Mouse (Mus musculus) neural tube, embryonic 12.5 days (tissue): ENCODE results near the gene Spint4. TPM values are rescaled to one million over a fixed set of nuclear protein-coding genes. Genes with fewer than 3 reads are reported as not detected.
"Not testable (repeated sequence)": the region's sequence is repeated elsewhere in the genome, so short reads cannot be mapped to it uniquely, and the experiment has no call there.

Source experiments
- ATAC-seq: fragments of 200-750 bp; cut with Nextera tagmentation; 2 replicates; pipeline ENCODE4 v1.8.0; 2017; ENCODE audit warnings: low read depth, mild to moderate bottlenecking, moderate TSS enrichment, moderate library complexity; ENCODE audit not compliant: low FRiP score
- H3K27ac ChIP-seq: fragments of 300-500 bp; sonication (generic); 2 replicates; pipeline ENCODE4 v1.5.1; 2016
- H3K27me3 ChIP-seq: fragments of 300-500 bp; sonication (generic); replicated peaks from 2 replicates; pipeline ENCODE4 v1.6.1; 2016; ENCODE audit warnings: mild to moderate bottlenecking
- H3K36me3 ChIP-seq: fragments of 300-500 bp; sonication (generic); 2 replicates; pipeline ENCODE4 v1.6.1; 2016; ENCODE audit warnings: mild to moderate bottlenecking
- H3K4me1 ChIP-seq: fragments of 300-500 bp; sonication (generic); 2 replicates; pipeline ENCODE4 v1.6.1; 2016
- H3K4me2 ChIP-seq: fragments of 300-500 bp; sonication (generic); replicated peaks from 2 replicates; pipeline ENCODE4 v1.6.1; 2016; ENCODE audit warnings: mild to moderate bottlenecking
- H3K4me3 ChIP-seq: fragments of 300-500 bp; sonication (generic); 2 replicates; pipeline ENCODE4 v1.5.1; 2016
- H3K9ac ChIP-seq: fragments of 300-500 bp; sonication (generic); 2 replicates; pipeline ENCODE4 v1.6.1; 2016; ENCODE audit warnings: mild to moderate bottlenecking
- H3K9me3 ChIP-seq: fragments of 300-500 bp; sonication (generic); 2 replicates; pipeline ENCODE4 v1.6.1; 2016; ENCODE audit warnings: mild to moderate bottlenecking
- WGBS: fragments of 180-500 bp; shearing (Covaris S2); methylation state at CpG from one replicate; pipeline ENCODE4 v1.1.7; 2016; 5-methylcytosine and 5-hydroxymethylcytosine counted together
- polyA plus RNA-seq: library from polyadenylated mRNA; unstranded; fragments of >200 nt; fragmentation: Nextera tagmentation; extraction: Ambion mirVana; gene quantifications from 2 replicates; pipeline ENCODE4 v1.2.1, GENCODE M21; 2016

Spint4 gene
- polyA plus RNA-seq, 1 experiment from 2014 or later, result not detected

- Histone ChIP-seq H3K36me3 (no peaks in the 10 kb centered on the region), H3K27ac (no peak overlapping the region), H3K9me3 (no peaks in the 10 kb centered on the region), H3K4me2 (no peak overlapping the region), H3K9ac (no peak overlapping the region), H3K4me3 (no peak overlapping the region), H3K4me1 (no peaks in the 10 kb centered on the region), H3K27me3 (no peaks in the 10 kb centered on the region)
- 85% methylated on average over 5 of the region's 5 CpGs for WGBS
- ATAC-seq, result no peak
Measured at GRCm38 (mm10) chr2:164700959-164701358, 2.7 kb downstream of the Spint4 start.

GRCm38 (mm10) chr2:164701761-164702160 is 3.5 kb downstream of the Spint4 start:
- Histone ChIP-seq H3K4me1 (no peaks in the 10 kb centered on the region), H3K27ac (no peak overlapping the region), H3K9me3 (no peaks in the 10 kb centered on the region), H3K4me3 (no peak overlapping the region), H3K4me2 (no peak overlapping the region), H3K9ac (no peak overlapping the region), H3K27me3 (no peaks in the 10 kb centered on the region), H3K36me3 (no peaks in the 10 kb centered on the region)
- WGBS, result 89% methylated on average over 5 of the region's 5 CpGs
- no peak for ATAC-seq

- no peak for ATAC-seq
- H3K4me2 ChIP-seq, result no peak overlapping the region
- no peaks in the 10 kb centered on the region for H3K9me3 ChIP-seq
- no peaks in the 10 kb centered on the region for H3K4me1 ChIP-seq
- H3K27ac ChIP-seq, result no peak overlapping the region
- no peak overlapping the region for H3K9ac ChIP-seq
- WGBS, result 84% methylated on average over 5 of the region's 5 CpGs
- no peaks in the 10 kb centered on the region for H3K36me3 ChIP-seq
- no peaks in the 10 kb centered on the region for H3K27me3 ChIP-seq
- no peak overlapping the region for H3K4me3 ChIP-seq
Measured at GRCm38 (mm10) chr2:164704235-164704634, 5.9 kb downstream of the Spint4 start.

GRCm38 (mm10) chr2:164705328-164705727 is 7.0 kb downstream of the Spint4 start:
- ATAC-seq, result no peak
- Histone ChIP-seq H3K27me3 (no peaks in the 10 kb centered on the region), H3K27ac (no peak overlapping the region), H3K4me3 (no peak overlapping the region), H3K9me3 (no peaks in the 10 kb centered on the region), H3K4me2 (no peak overlapping the region), H3K36me3 (no peaks in the 10 kb centered on the region), H3K9ac (no peak overlapping the region), H3K4me1 (no peaks in the 10 kb centered on the region)
- 92% methylated on average over 6 of the region's 6 CpGs for WGBS

GRCm38 (mm10) chr2:164705991-164706390 is 7.7 kb downstream of the Spint4 start:
- Histone ChIP-seq H3K27ac (no peak overlapping the region), H3K4me1 (no peaks in the 10 kb centered on the region), H3K9ac (no peak overlapping the region), H3K36me3 (no peaks in the 10 kb centered on the region), H3K9me3 (no peaks in the 10 kb centered on the region), H3K4me3 (no peak overlapping the region), H3K27me3 (no peaks in the 10 kb centered on the region), H3K4me2 (no peak overlapping the region)
- WGBS, result 91% methylated on average over 14 of the region's 14 CpGs
- no peak for ATAC-seq

GRCm38 (mm10) chr2:164715005-164715404 is 16.7 kb downstream of the Spint4 start, which contains the start of gene Spint5:
Gene Spint5, plus strand, starts transcription at chr2:164715305.
- Histone ChIP-seq H3K4me1 (no peaks in the 10 kb centered on the region), H3K4me2 (no peak within 1 kb of the TSS), H3K9ac (no peak within 1 kb of the TSS), H3K27me3 (no peaks in the 10 kb centered on the region), H3K36me3 (no peaks in the 10 kb centered on the region), H3K9me3 (no peaks in the 10 kb centered on the region), H3K4me3 (no peak within 1 kb of the TSS), H3K27ac (no peak within 1 kb of the TSS)
- WGBS, result 81% methylated on average over 6 of the region's 6 CpGs
- ATAC-seq, result no peak

- H3K36me3 ChIP-seq, H3K4me3 ChIP-seq, H3K27ac ChIP-seq, H3K9me3 ChIP-seq, H3K27me3 ChIP-seq, H3K9ac ChIP-seq, H3K4me2 ChIP-seq, ATAC-seq, H3K4me1 ChIP-seq: not testable (repeated sequence)
- WGBS, result 92% methylated on average over 23 of the region's 23 CpGs
Measured at GRCm38 (mm10) chr2:164716194-164716786, 18.0 kb downstream of the Spint4 start.

GRCm38 (mm10) chr2:164723276-164723675 is 25.0 kb downstream of the Spint4 start:
- no peaks in the 10 kb centered on the region for H3K36me3 ChIP-seq
- WGBS, result 70% methylated on average over 4 of the region's 4 CpGs
- no peaks in the 10 kb centered on the region for H3K27me3 ChIP-seq
- no peak overlapping the region for H3K4me2 ChIP-seq
- H3K27ac ChIP-seq, result no peak overlapping the region
- H3K4me1 ChIP-seq, result no peaks in the 10 kb centered on the region
- H3K4me3 ChIP-seq, result no peak overlapping the region
- ATAC-seq, result no peak
- H3K9ac ChIP-seq, result no peak overlapping the region
- H3K9me3 ChIP-seq, result no peaks in the 10 kb centered on the region

- Histone ChIP-seq H3K36me3 (no peaks in the 10 kb centered on the region), H3K4me1 (no peaks in the 10 kb centered on the region)
Measured at GRCm38 (mm10) chr2:164725895-164726619, 27.8 kb downstream of the Spint4 start.

GRCm38 (mm10) chr2:164731719-164732118 is 33.4 kb downstream of the Spint4 start:
- Histone ChIP-seq H3K36me3 (no peaks in the 10 kb centered on the region), H3K4me1 (no peaks in the 10 kb centered on the region), H3K4me2 (no peak overlapping the region), H3K27ac (no peak overlapping the region), H3K9me3 (no peaks in the 10 kb centered on the region), H3K9ac (no peak overlapping the region), H3K4me3 (no peak overlapping the region), H3K27me3 (no peaks in the 10 kb centered on the region)
- no peak for ATAC-seq
- WGBS, result 82% methylated on average over 5 of the region's 5 CpGs

More at GRCm38 (mm10) chr2:164725895-164726619, 27.8 kb downstream of the Spint4 start:
- H3K9ac ChIP-seq, result no peak overlapping the region
- ATAC-seq, result no peak
- no peak overlapping the region for H3K4me2 ChIP-seq
- no peak overlapping the region for H3K27ac ChIP-seq
- no peak overlapping the region for H3K4me3 ChIP-seq
- no peaks in the 10 kb centered on the region for H3K9me3 ChIP-seq
- H3K27me3 ChIP-seq, result no peaks in the 10 kb centered on the region
- 32% methylated on average over 6 of the region's 6 CpGs for WGBS

- no peaks in the 10 kb centered on the region for H3K9me3 ChIP-seq
- H3K27me3 ChIP-seq, result no peaks in the 10 kb centered on the region
- 91% methylated on average over 2 of the region's 2 CpGs for WGBS
- H3K9ac ChIP-seq, result no peak overlapping the region
- no peak overlapping the region for H3K4me3 ChIP-seq
- no peak for ATAC-seq
- H3K27ac ChIP-seq, result no peak overlapping the region
- no peaks in the 10 kb centered on the region for H3K36me3 ChIP-seq
- H3K4me2 ChIP-seq, result no peak overlapping the region
- no peaks in the 10 kb centered on the region for H3K4me1 ChIP-seq
Measured at GRCm38 (mm10) chr2:164733259-164733658, 35.0 kb downstream of the Spint4 start.

GRCm38 (mm10) chr2:164734839-164735238 is 36.5 kb downstream of the Spint4 start:
- Histone ChIP-seq H3K4me3 (no peak overlapping the region), H3K4me1 (no peaks in the 10 kb centered on the region), H3K27me3 (no peaks in the 10 kb centered on the region), H3K27ac (no peak overlapping the region), H3K4me2 (no peak overlapping the region), H3K9ac (no peak overlapping the region), H3K9me3 (no peaks in the 10 kb centered on the region), H3K36me3 (no peaks in the 10 kb centered on the region)
- no peak for ATAC-seq
- WGBS, result 89% methylated on average over 5 of the region's 5 CpGs

GRCm38 (mm10) chr2:164735446-164735845 is 37.1 kb downstream of the Spint4 start:
- ATAC-seq, result no peak

More at GRCm38 (mm10) chr2:164735446-164735845, 37.1 kb downstream of the Spint4 start:
- no peaks in the 10 kb centered on the region for H3K9me3 ChIP-seq
- 91% methylated on average over 5 of the region's 5 CpGs for WGBS
- no peaks in the 10 kb centered on the region for H3K4me1 ChIP-seq
- no peak overlapping the region for H3K27ac ChIP-seq
- no peak overlapping the region for H3K9ac ChIP-seq
- no peak overlapping the region for H3K4me3 ChIP-seq
- H3K36me3 ChIP-seq, result no peaks in the 10 kb centered on the region
- H3K4me2 ChIP-seq, result no peak overlapping the region
- no peaks in the 10 kb centered on the region for H3K27me3 ChIP-seq
